Mouse (Mus musculus): ENCODE results near the gene Gpatch4.

GRCm38 (mm10) chr3:88073631-88074030 is 30.7 kb downstream of the Gpatch4 start:
- TF ChIP-seq CTCF (conservative IDR thresholded peaks at IDR 0.05; ENCODE audit: low read length) (no peak), NANOG (IDR thresholded peaks at IDR 0.05; ENCODE audit: borderline replicate concordance, low read length) (no peak), POU5F1 (IDR thresholded peaks at IDR 0.05; ENCODE audit: borderline replicate concordance, low read length) (no peak)

All from E14TG2a.4 (cell line).